Mouse (Mus musculus): ENCODE measurements around the gene Stx19. TPM values are rescaled to one million over a fixed set of nuclear protein-coding genes. Genes with fewer than 3 reads are reported as not detected.

Stx19 gene
- total RNA-seq, 1 experiment = not detected

- no peaks in the 10 kb centered on the region for H3K36me3 ChIP-seq (ENCODE audit: control insufficient read depth, insufficient read depth, low read length, poor library complexity, severe bottlenecking)
- peaks cover 2% of the 10 kb centered on the region in 2 experiments; a peak in 3 of 4 replicates for H3K4me1 ChIP-seq (ENCODE audit: control insufficient read depth in 2 of 2, insufficient read depth in 2 of 2, low read length in 2 of 2, poor library complexity in 1 of 2)
- peak within 1 kb of the TSS; percentile 45; the same call in 1 of the 2 replicates for H3K27ac ChIP-seq (ENCODE audit: insufficient read depth, low read depth, low read length, poor library complexity, severe bottlenecking)
- no peaks in the 10 kb centered on the region for H3K9me3 ChIP-seq (ENCODE audit: control insufficient read depth, insufficient read depth, low read depth, low read length)
- peak; percentile 98 for DNase-seq (ENCODE audit: low read depth, low spot score)
- no peak for TF ChIP-seq ZNF384 (IDR thresholded peaks at IDR 0.05; ENCODE audit: low read depth, low read length)
- 0 out of 2 replicates have a peak, but pooled peaks have one; percentile 67 for TF ChIP-seq HCFC1 (IDR thresholded peaks at IDR 0.05; ENCODE audit: borderline replicate concordance, insufficient read depth, low read length)
- in situ Hi-C loops (cut with MboI; ENCODE audit: low sequenced_read_pairs in 2 of 2, unreplicated experiment in 2 of 2) = no loop called here
- H3K4me3 ChIP-seq (ENCODE audit: insufficient read depth in 1 of 2, low read depth in 1 of 2, low read length in 2 of 2, poor library complexity in 1 of 2, severe bottlenecking in 1 of 2) = peak within 1 kb of the TSS; percentile 81 to 83
- peak within 1 kb of the TSS; percentile 83 for H3K9ac ChIP-seq (ENCODE audit: insufficient read depth, low read depth, low read length, poor library complexity, severe bottlenecking)
Observed at GRCm38 (mm10) chr16:62846498-62847312, 32.2 kb downstream of the Stx19 start, which contains the start of gene Arl13b. TSS of gene Arl13b (minus strand) at chr16:62847040.

DNA sequence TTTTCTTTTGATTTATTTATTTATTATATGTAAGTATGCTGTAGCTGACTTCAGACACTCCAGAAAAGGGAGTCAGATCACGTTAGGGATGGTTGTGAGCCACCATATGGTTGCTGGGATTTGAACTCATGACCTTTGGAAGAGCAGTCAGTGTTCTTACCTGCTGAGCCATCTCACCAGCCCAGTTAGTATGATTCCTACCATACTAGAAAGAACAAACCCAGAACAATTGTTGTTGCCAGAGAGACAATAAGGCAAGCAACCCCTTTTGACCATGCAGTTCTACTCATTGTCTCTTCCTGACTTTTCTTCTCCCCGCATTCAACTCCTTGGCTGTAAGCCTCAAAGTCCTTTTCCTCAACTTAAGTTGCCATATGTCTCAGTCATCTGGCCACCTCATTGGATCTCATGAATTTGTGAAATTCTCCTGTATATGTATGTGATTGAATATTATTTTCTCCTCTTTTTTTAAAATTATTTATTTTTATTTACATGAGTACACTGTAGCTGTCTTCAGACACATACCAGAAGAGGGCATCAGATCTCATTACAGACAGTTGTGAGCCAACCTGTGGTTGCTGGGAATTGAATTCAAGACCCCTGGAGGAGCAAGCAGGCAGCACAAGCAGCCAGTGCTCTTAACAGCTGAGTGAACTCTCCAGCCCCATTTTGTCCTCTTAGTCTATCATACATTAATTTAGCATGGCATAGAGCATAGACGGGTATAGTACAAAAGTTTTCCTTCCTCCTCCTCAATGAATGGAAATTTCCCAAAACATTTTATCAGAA, 38.2 kb downstream of the Stx19 start:
- Histone ChIP-seq H3K4me3 (ENCODE audit: insufficient read depth in 1 of 2, low read depth in 1 of 2, low read length in 2 of 2, poor library complexity in 1 of 2, severe bottlenecking in 1 of 2) (no peak overlapping the region), H3K27ac (ENCODE audit: insufficient read depth, low read depth, low read length, poor library complexity, severe bottlenecking) (no peak overlapping the region), H3K36me3 (ENCODE audit: control insufficient read depth, insufficient read depth, low read length, poor library complexity, severe bottlenecking) (no peaks in the 10 kb centered on the region), H3K9me3 (ENCODE audit: control insufficient read depth, insufficient read depth, low read depth, low read length) (no peaks in the 10 kb centered on the region), H3K9ac (ENCODE audit: insufficient read depth, low read depth, low read length, poor library complexity, severe bottlenecking) (no peak overlapping the region), H3K4me1 (ENCODE audit: control insufficient read depth in 2 of 2, insufficient read depth in 2 of 2, low read length in 2 of 2, poor library complexity in 1 of 2) (peaks cover 0 to 6% of the 10 kb centered on the region in 2 experiments; a peak in 1 of 4 replicates)
- no peak for TF ChIP-seq MAFK (IDR thresholded peaks at IDR 0.05; ENCODE audit: insufficient read depth, low read depth, low read length)
- no peak for TF ChIP-seq CHD2 (IDR thresholded peaks at IDR 0.05; ENCODE audit: low read depth, low read length)
- no peak for TF ChIP-seq ZC3H11A (IDR thresholded peaks at IDR 0.05; ENCODE audit: borderline replicate concordance, low read depth, low read length)
- no peak for TF ChIP-seq ZNF384 (IDR thresholded peaks at IDR 0.05; ENCODE audit: low read depth, low read length)
- no peak for TF ChIP-seq HCFC1 (IDR thresholded peaks at IDR 0.05; ENCODE audit: borderline replicate concordance, insufficient read depth, low read length)
- in situ Hi-C loops (cut with MboI; ENCODE audit: low sequenced_read_pairs in 2 of 2, unreplicated experiment in 2 of 2) = no loop called here
- no peak for DNase-seq (ENCODE audit: low read depth, low spot score)

GRCm38 (mm10) chr16:62853611-62854126, 39.2 kb downstream of the Stx19 start:
- in situ Hi-C loops (cut with MboI; ENCODE audit: low sequenced_read_pairs in 2 of 2, unreplicated experiment in 2 of 2) = no loop called here
- no peak overlapping the region for H3K9ac ChIP-seq (ENCODE audit: insufficient read depth, low read depth, low read length, poor library complexity, severe bottlenecking)
- no peaks in the 10 kb centered on the region for H3K36me3 ChIP-seq (ENCODE audit: control insufficient read depth, insufficient read depth, low read length, poor library complexity, severe bottlenecking)
- no peak for TF ChIP-seq ZC3H11A (IDR thresholded peaks at IDR 0.05; ENCODE audit: borderline replicate concordance, low read depth, low read length)
- TF ChIP-seq MAFK (IDR thresholded peaks at IDR 0.05; ENCODE audit: insufficient read depth, low read depth, low read length) = no peak
- no peak for TF ChIP-seq HCFC1 (IDR thresholded peaks at IDR 0.05; ENCODE audit: borderline replicate concordance, insufficient read depth, low read length)
- TF ChIP-seq ZNF384 (IDR thresholded peaks at IDR 0.05; ENCODE audit: low read depth, low read length) = no peak
- no peak for TF ChIP-seq CHD2 (IDR thresholded peaks at IDR 0.05; ENCODE audit: low read depth, low read length)
- no peak overlapping the region for H3K27ac ChIP-seq (ENCODE audit: insufficient read depth, low read depth, low read length, poor library complexity, severe bottlenecking)
- H3K4me3 ChIP-seq (ENCODE audit: insufficient read depth in 1 of 2, low read depth in 1 of 2, low read length in 2 of 2, poor library complexity in 1 of 2, severe bottlenecking in 1 of 2) = peak overlapping the region; percentile 76 to 94; a peak in 2 of 4 replicates
- no peak for DNase-seq (ENCODE audit: low read depth, low spot score)
- peaks cover 0 to 6% of the 10 kb centered on the region in 2 experiments; a peak in 1 of 4 replicates for H3K4me1 ChIP-seq (ENCODE audit: control insufficient read depth in 2 of 2, insufficient read depth in 2 of 2, low read length in 2 of 2, poor library complexity in 1 of 2)
- H3K9me3 ChIP-seq (ENCODE audit: control insufficient read depth, insufficient read depth, low read depth, low read length) = no peaks in the 10 kb centered on the region

DNA sequence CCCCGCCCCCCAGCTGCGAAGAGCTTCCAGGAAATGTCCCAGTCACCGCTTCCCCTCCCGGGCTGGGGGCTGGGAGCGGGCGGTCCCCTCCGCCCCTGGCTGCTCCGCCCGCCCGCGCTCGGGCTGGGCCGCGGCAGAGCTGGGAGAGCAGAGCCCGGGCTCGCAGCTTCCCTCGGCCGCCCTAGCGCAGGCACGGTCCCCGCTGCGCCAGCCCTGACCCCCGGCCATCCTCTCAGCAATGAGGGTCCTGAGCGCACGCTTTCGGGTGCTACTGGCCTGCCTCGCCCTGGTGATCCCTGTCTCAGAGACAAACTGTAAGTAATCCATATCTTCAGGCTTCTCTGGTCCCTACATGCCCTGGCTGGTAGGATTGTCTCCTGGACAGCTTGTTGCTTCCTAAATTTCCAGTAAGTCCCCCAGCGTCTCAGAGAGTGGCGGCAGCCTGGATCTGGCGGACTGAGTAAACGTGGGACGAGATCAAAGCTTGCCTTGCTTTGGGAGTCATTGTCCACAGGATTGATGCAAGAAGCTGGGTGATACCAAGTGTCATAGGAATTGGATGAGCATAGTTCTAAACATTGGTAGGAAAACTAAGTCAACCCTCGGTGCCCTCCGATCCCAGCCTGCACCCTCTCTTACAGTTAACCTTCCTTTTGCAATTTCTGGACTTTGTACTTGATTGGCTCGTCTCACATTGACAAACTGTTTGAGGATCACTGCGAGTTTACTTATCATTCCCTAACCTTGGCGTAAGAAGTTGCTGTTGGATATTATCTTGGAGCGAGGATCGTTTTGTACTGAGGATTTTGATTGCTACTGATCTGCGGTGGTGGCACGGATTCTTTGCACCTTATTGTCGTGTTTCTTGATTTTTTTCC, 40.0 kb downstream of the Stx19 start, which contains the start of gene Pros1:
TSS of gene Pros1 (plus strand) at position 117 of the 878 bp plus-strand sequence.
- H3K27ac ChIP-seq (ENCODE audit: insufficient read depth, low read depth, low read length, poor library complexity, severe bottlenecking) = no peak within 1 kb of the TSS
- in situ Hi-C loops (cut with MboI; ENCODE audit: low sequenced_read_pairs in 2 of 2, unreplicated experiment in 2 of 2) = no loop called here
- no peak for DNase-seq (ENCODE audit: low read depth, low spot score)

More for the DNA sequence above, 40.0 kb downstream of the Stx19 start, which contains the start of gene Pros1:
- Histone ChIP-seq H3K9ac (ENCODE audit: insufficient read depth, low read depth, low read length, poor library complexity, severe bottlenecking) (peak within 1 kb of the TSS; percentile 84), H3K9me3 (ENCODE audit: control insufficient read depth, insufficient read depth, low read depth, low read length) (no peaks in the 10 kb centered on the region), H3K4me3 (ENCODE audit: insufficient read depth in 1 of 2, low read depth in 1 of 2, low read length in 2 of 2, poor library complexity in 1 of 2, severe bottlenecking in 1 of 2) (peak within 1 kb of the TSS; percentile 76 to 94), H3K36me3 (ENCODE audit: control insufficient read depth, insufficient read depth, low read length, poor library complexity, severe bottlenecking) (no peaks in the 10 kb centered on the region), H3K4me1 (ENCODE audit: control insufficient read depth in 2 of 2, insufficient read depth in 2 of 2, low read length in 2 of 2, poor library complexity in 1 of 2) (peaks cover 0 to 6% of the 10 kb centered on the region in 2 experiments; a peak in 1 of 4 replicates)
- TF ChIP-seq ZC3H11A (IDR thresholded peaks at IDR 0.05; ENCODE audit: borderline replicate concordance, low read depth, low read length) (no peak), HCFC1 (IDR thresholded peaks at IDR 0.05; ENCODE audit: borderline replicate concordance, insufficient read depth, low read length) (no peak), MAFK (IDR thresholded peaks at IDR 0.05; ENCODE audit: insufficient read depth, low read depth, low read length) (no peak), CHD2 (IDR thresholded peaks at IDR 0.05; ENCODE audit: low read depth, low read length) (no peak)

Data from ES-E14 (cell line).